Comparison of ENCODE assay signal across 9 mouse cellular contexts in genomic region chr9:70084107-70084506, GRCm38 (mm10). TPM values are rescaled to one million over a fixed set of nuclear protein-coding genes. Genes with fewer than 3 reads are reported as not detected.
A peak's percentile ranks its signal among the peaks of the same experiment; 100 is the strongest.
DNase-seq lines count a peak whose midpoint lies in the region; ATAC-seq lines count a peak whose summit lies in the region.
"Had no signal": no experiment of that assay in that cellular context is flagged by ENCODE, and none has a peak within 500 bp of the region (broad histone marks: within the 10 kb centered on the region; RNA-seq: fewer than 3 reads in every experiment).

No protein-coding gene starts in this region.

- 54% methylated on average over 11 of the region's 11 CpGs for WGBS in forebrain, embryonic 10.5 days
- WGBS in forebrain, embryonic 15.5 days: 58% methylated on average over 11 of the region's 11 CpGs

- H3K36me3 ChIP-seq in forebrain, embryonic 10.5 days (replicated peaks): no peaks in the 10 kb centered on the region
- no peaks in the 10 kb centered on the region for H3K36me3 ChIP-seq in forebrain, embryonic 15.5 days
- H3K36me3 ChIP-seq: heart, embryonic 15.5 days had no signal

- no peak overlapping the region for H3K4me2 ChIP-seq in forebrain, embryonic 15.5 days (replicated peaks)
- H3K4me2 ChIP-seq: heart, embryonic 15.5 days had no signal

- no peak overlapping the region for H3K27ac ChIP-seq in forebrain, embryonic 10.5 days
- no peak overlapping the region for H3K27ac ChIP-seq in forebrain, embryonic 15.5 days (replicated peaks)
- H3K27ac ChIP-seq: heart, embryonic 15.5 days had no signal

- H3K9me3 ChIP-seq in forebrain, embryonic 10.5 days: no peaks in the 10 kb centered on the region; the same call in 1 of the 2 replicates
- H3K9me3 ChIP-seq in forebrain, embryonic 15.5 days: no peaks in the 10 kb centered on the region
- H3K9me3 ChIP-seq: heart, embryonic 15.5 days had no signal

- H3K27me3 ChIP-seq in forebrain, embryonic 10.5 days (ENCODE audit: poor library complexity, severe bottlenecking): no peaks in the 10 kb centered on the region
- no peaks in the 10 kb centered on the region for H3K27me3 ChIP-seq in forebrain, embryonic 15.5 days
- H3K27me3 ChIP-seq: heart, embryonic 15.5 days had no signal

- ATAC-seq in forebrain, embryonic 15.5 days (replicated peaks): no peak

- H3K4me1 ChIP-seq in forebrain, embryonic 10.5 days: no peaks in the 10 kb centered on the region
- peaks cover 9% of the 10 kb centered on the region for H3K4me1 ChIP-seq in forebrain, embryonic 15.5 days

- H3K9ac ChIP-seq in forebrain, embryonic 15.5 days (replicated peaks): no peak overlapping the region
- H3K9ac ChIP-seq: heart, embryonic 15.5 days had no signal

- DNase-seq in forebrain, embryonic 10.5 days (ENCODE audit: extremely low spot score, low spot score): peak; percentile 38
- DNase-seq in ovary, postnatal 14 days (ENCODE audit: low spot score): peak; percentile 29
- DNase-seq in ovary, adult 18-20 months (ENCODE audit: low spot score): no peak
- DNase-seq in cerebellum, postnatal 25 days: peak; percentile 58 to 75
- DNase-seq in layer of hippocampus, adult 18-20 months (ENCODE audit: low spot score in 2 of 2): peak; percentile 37 to 75
- DNase-seq in lung, postnatal 36 days: peak; percentile 67
- DNase-seq in thymus, postnatal 36 days: peak; percentile 38 to 44

- H3K4me3 ChIP-seq in forebrain, embryonic 10.5 days: no peak overlapping the region
- no peak overlapping the region for H3K4me3 ChIP-seq in forebrain, embryonic 15.5 days
- H3K4me3 ChIP-seq: heart, embryonic 15.5 days had no signal

RNA-seq across cellular contexts. Expression of gene Gcnt3, which starts 46.2 kb away (rescaled TPM):
- not detected in 2 replicates for polyA plus RNA-seq in forebrain, embryonic 10.5 days (2016; fragmentation: Nextera tagmentation; extraction: Ambion mirVana)
- polyA plus RNA-seq in forebrain, embryonic 15.5 days (2015; fragmentation: Nextera tagmentation; extraction: Ambion mirVana): not detected in 2 replicates
- total RNA-seq in layer of hippocampus, adult 18-20 months (2021): not detected
- polyA plus RNA-seq: heart, embryonic 15.5 days had no signal

RNA-seq across cellular contexts. Expression of gene Fam81a, which starts 58.3 kb away (rescaled TPM):
- polyA plus RNA-seq in forebrain, embryonic 10.5 days (2016; fragmentation: Nextera tagmentation; extraction: Ambion mirVana): 3.5 and 3.8 TPM in 2 replicates
- polyA plus RNA-seq in forebrain, embryonic 15.5 days (2015; fragmentation: Nextera tagmentation; extraction: Ambion mirVana): 10.5 TPM in 2 replicates
- total RNA-seq in layer of hippocampus, adult 18-20 months (2021): 100 to 1,000 TPM; 100 to 105 TPM
